ENCODE assay signal across 24 mouse cellular contexts in the genomic region with DNA sequence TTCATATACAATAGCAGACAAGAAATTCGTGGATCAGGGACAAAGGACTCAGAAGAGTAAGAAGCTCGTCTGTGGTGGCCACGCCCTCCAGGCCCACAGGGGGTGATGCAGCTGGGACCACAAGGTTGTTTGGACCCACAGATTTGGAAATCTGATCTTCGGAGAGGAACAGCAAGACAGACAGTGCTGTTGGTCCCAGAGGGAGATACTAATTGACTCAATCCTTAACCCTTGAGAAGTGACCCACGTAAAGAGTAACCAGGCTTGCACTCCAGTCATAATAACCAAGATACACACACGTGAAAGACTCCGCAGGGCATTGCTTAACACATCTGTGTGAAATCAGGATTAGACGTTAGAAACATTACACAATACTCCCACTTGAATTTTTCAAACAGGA. TPM values are rescaled to one million over a fixed set of nuclear protein-coding genes. Genes with fewer than 3 reads are reported as not detected.
DNase-seq lines count a peak whose midpoint lies in the region; ATAC-seq lines count a peak whose summit lies in the region.
"Had no signal": no experiment of that assay in that cellular context is flagged by ENCODE, and none has a peak within 500 bp of the region (broad histone marks: within the 10 kb centered on the region; RNA-seq: fewer than 3 reads in every experiment).

No protein-coding gene starts in this region.

- H3K27me3 ChIP-seq in forebrain, embryonic 13.5 days = no peaks in the 10 kb centered on the region
- H3K27me3 ChIP-seq: embryonic facial prominence, embryonic 13.5 days; forebrain, embryonic 15.5 days; hindbrain, embryonic 12.5 days had no signal

- peaks cover 5% of the 10 kb centered on the region for H3K4me1 ChIP-seq in forebrain, embryonic 13.5 days

- ATAC-seq in granulocyte monocyte progenitor cell, adult 5-6 weeks (replicated peaks; ENCODE audit: poor library complexity, severe bottlenecking) = peak; percentile 94
- no peak for ATAC-seq in forebrain, embryonic 13.5 days
- ATAC-seq: forebrain, embryonic 15.5 days; hindbrain, embryonic 16.5 days; inflammation-experienced regulatory T-cells, adult 6 months; intestine, postnatal 0 days had no signal

- no peaks in the 10 kb centered on the region for H3K9me3 ChIP-seq in forebrain, embryonic 13.5 days (replicated peaks)
- H3K9me3 ChIP-seq: embryonic facial prominence, embryonic 13.5 days; forebrain, embryonic 10.5 days; forebrain, embryonic 15.5 days; G1E; heart, embryonic 10.5 days; hindbrain, embryonic 12.5 days had no signal

- H3K9ac ChIP-seq in forebrain, embryonic 13.5 days = no peak overlapping the region
- H3K9ac ChIP-seq: embryonic facial prominence, embryonic 13.5 days; forebrain, embryonic 15.5 days; hindbrain, embryonic 12.5 days had no signal

- WGBS in forebrain, embryonic 13.5 days = 74% methylated on average over 8 of the region's 8 CpGs

- no peak overlapping the region for H3K4me3 ChIP-seq in forebrain, embryonic 13.5 days
- H3K4me3 ChIP-seq: embryonic facial prominence, embryonic 13.5 days; forebrain, embryonic 10.5 days; forebrain, embryonic 15.5 days; heart, embryonic 10.5 days; hindbrain, embryonic 12.5 days had no signal

- H3K4me2 ChIP-seq in forebrain, embryonic 13.5 days = no peak overlapping the region
- H3K4me2 ChIP-seq: embryonic facial prominence, embryonic 13.5 days; forebrain, embryonic 15.5 days; hindbrain, embryonic 12.5 days had no signal

- no peak overlapping the region for H3K27ac ChIP-seq in forebrain, embryonic 13.5 days
- H3K27ac ChIP-seq: embryonic facial prominence, embryonic 13.5 days; forebrain, embryonic 10.5 days; forebrain, embryonic 15.5 days; heart, embryonic 10.5 days; hindbrain, embryonic 12.5 days had no signal

- peak; percentile 73 for DNase-seq in heart, adult 11 months
- no peak for DNase-seq in heart, adult 9 months (ENCODE audit: low spot score in 2 of 2)
- DNase-seq in 416B (ENCODE audit: low read depth) (peak; percentile 74), R1 (ENCODE audit: low read depth, low spot score) (peak; percentile 66)
- DNase-seq in adrenal gland, postnatal 14 days = no peak
- no peak for DNase-seq in thymus, adult 18-20 months
- DNase-seq: adrenal gland, adult 8-10 months; cerebellum, adult 11 months; cerebellum, adult 9-10 months; cerebellum, postnatal 25 days; gastrocnemius, postnatal 10 days; heart, postnatal 10 days; heart, postnatal 4 days had no signal

- H3K36me3 ChIP-seq in forebrain, embryonic 13.5 days (ENCODE audit: poor library complexity, severe bottlenecking) = peaks cover 55% of the 10 kb centered on the region

RNA-seq across cellular contexts. Expression of a gene that starts 5.9 kb away (rescaled TPM):
- 42.4 and 43.6 TPM in 2 replicates for total RNA-seq in granulocyte monocyte progenitor cell, adult 5-6 weeks (2014; fragmentation: Nextera tagmentation)
- total RNA-seq in granulocyte monocyte progenitor cell, adult 5-6 weeks (2017) = 27.7 and 33.7 TPM in 2 replicates
- 56.4 and 70.4 TPM in 2 replicates for total RNA-seq in adrenal gland, postnatal 14 days (2021)
- 32.4 and 38.4 TPM in 2 replicates for polyA plus RNA-seq in forebrain, embryonic 13.5 days (2015; fragmentation: Nextera tagmentation; extraction: Ambion mirVana)

RNA-seq across cellular contexts. Expression of a gene that starts 33.2 kb away (rescaled TPM):
- total RNA-seq in granulocyte monocyte progenitor cell, adult 5-6 weeks (2014; fragmentation: Nextera tagmentation) = 1.3 and 2.4 TPM in 2 replicates
- 0.82 and 0.95 TPM in 2 replicates for total RNA-seq in granulocyte monocyte progenitor cell, adult 5-6 weeks (2017)
- 2.4 and 2.8 TPM in 2 replicates for total RNA-seq in adrenal gland, postnatal 14 days (2021)
- 26.6 and 31.1 TPM in 2 replicates for polyA plus RNA-seq in forebrain, embryonic 13.5 days (2015; fragmentation: Nextera tagmentation; extraction: Ambion mirVana)
- polyA plus RNA-seq: inflammation-experienced regulatory T-cells, adult 6 months had no signal

Comparison
In these comparisons a context has a peak if more than half of its experiments do, and no peak if none do; other contexts are left out.
1. DNase-seq: peak in heart, adult 11 months (single experiment), 416B (single experiment) and R1 (single experiment); none in heart, adult 9 months (0 of 2), adrenal gland, postnatal 14 days (single experiment) and thymus, adult 18-20 months (0 of 2).